Mouse (Mus musculus): Measurements from ENCODE around the gene Ddx54. TPM values are rescaled to one million over a fixed set of nuclear protein-coding genes. Genes with fewer than 3 reads are reported as not detected.
A peak's percentile ranks its signal among the peaks of the same experiment; 100 is the strongest.

The Ddx54 gene
- total and polyA plus RNA-seq, 2 experiments from 2014 or later = 31.9 to 37.3 TPM

DNA sequence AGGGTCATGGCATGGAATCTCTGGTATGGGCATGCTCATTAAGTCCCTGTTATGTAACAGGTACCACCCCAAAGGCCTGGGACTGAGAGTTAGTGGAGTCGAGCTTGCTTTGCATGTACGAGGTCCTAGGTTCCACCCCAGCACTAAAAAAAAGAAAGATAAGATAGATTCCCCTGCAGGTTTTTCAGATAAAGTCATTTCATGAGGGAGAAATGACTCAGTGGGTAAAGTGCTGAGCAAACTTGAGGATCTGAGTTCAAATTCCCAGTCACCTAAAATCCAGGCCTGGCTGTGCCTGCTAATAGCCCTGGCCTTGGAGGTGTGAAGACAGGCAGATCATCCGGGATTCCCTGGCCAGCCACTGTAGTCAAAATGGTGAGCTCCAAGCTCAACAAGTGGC is 59.3 kb downstream of the Ddx54 start:
- Histone ChIP-seq H3K9me3 (ENCODE audit: low read length) (no peaks in the 10 kb centered on the region), H3K36me3 (ENCODE audit: insufficient read depth, low read length) (no peaks in the 10 kb centered on the region), H3K9ac (replicated peaks; ENCODE audit: low read length) (no peak overlapping the region), H3K4me2 (ENCODE audit: low read depth, low read length) (no peak overlapping the region), H3K27me3 (ENCODE audit: insufficient read depth, low read length) (no peaks in the 10 kb centered on the region), H3K4me1 (ENCODE audit: insufficient read depth, low read length) (no peaks in the 10 kb centered on the region), H3K27ac (no peak overlapping the region), H3K4me3 (ENCODE audit: low read length) (no peak overlapping the region)
- WGBS = 87% methylated on average over 3 of the region's 3 CpGs
- no peak for DNase-seq (ENCODE audit: low spot score)
- TF ChIP-seq CTCF (IDR thresholded peaks at IDR 0.05; ENCODE audit: low read depth) = no peak
- ATAC-seq = no peak

DNA sequence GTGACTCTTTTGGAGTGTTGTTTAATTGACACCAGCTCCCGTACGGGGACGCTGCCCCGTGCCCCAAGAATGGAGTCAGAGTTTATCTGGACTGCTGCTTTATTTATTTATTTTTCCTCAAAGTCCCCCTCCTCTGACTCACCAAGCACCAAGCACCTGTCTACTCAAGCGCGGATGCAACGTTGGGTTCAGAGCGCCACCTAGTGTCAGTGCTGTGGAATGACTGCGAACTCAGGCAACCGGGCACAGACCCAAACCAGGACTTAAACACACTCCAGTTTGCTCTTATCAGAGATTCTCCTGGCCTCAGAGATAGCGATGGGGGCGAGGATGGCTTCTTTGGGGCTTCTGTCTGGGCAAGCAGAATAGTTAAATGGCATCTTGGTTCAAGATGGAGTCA is 61.1 kb downstream of the Ddx54 start:
- Histone ChIP-seq H3K9me3 (ENCODE audit: low read length) (no peaks in the 10 kb centered on the region), H3K4me3 (ENCODE audit: low read length) (no peak overlapping the region), H3K27ac (no peak overlapping the region), H3K4me1 (ENCODE audit: insufficient read depth, low read length) (no peaks in the 10 kb centered on the region), H3K9ac (replicated peaks; ENCODE audit: low read length) (no peak overlapping the region), H3K27me3 (ENCODE audit: insufficient read depth, low read length) (no peaks in the 10 kb centered on the region), H3K4me2 (ENCODE audit: low read depth, low read length) (no peak overlapping the region), H3K36me3 (ENCODE audit: insufficient read depth, low read length) (no peaks in the 10 kb centered on the region)
- ATAC-seq (no peak), DNase-seq (ENCODE audit: low spot score) (peak; percentile 88)
- WGBS = 11% methylated on average over 12 of the region's 12 CpGs
- TF ChIP-seq CTCF (IDR thresholded peaks at IDR 0.05; ENCODE audit: low read depth) = peak; percentile 96

- peaks cover 3% of the 10 kb centered on the region; the same call in 1 of the 2 replicates for H3K4me1 ChIP-seq (ENCODE audit: insufficient read depth, low read length)
- peak; percentile 68 for DNase-seq (ENCODE audit: low spot score)
- no peak overlapping the region for H3K4me3 ChIP-seq (ENCODE audit: low read length)
- peak; percentile 33; the same call in 1 of the 2 replicates for ATAC-seq
- 24% methylated on average over 21 of the region's 21 CpGs for WGBS
- no peaks in the 10 kb centered on the region for H3K36me3 ChIP-seq (ENCODE audit: insufficient read depth, low read length)
- H3K9me3 ChIP-seq (ENCODE audit: low read length) = no peaks in the 10 kb centered on the region
- TF ChIP-seq CTCF (IDR thresholded peaks at IDR 0.05; ENCODE audit: low read depth) = no peak
- no peak overlapping the region for H3K27ac ChIP-seq
- no peak overlapping the region for H3K9ac ChIP-seq (replicated peaks; ENCODE audit: low read length)
- H3K4me2 ChIP-seq (ENCODE audit: low read depth, low read length) = no peak overlapping the region
- no peaks in the 10 kb centered on the region for H3K27me3 ChIP-seq (ENCODE audit: insufficient read depth, low read length)
Observed at GRCm38 (mm10) chr5:120674229-120675145, 61.9 kb downstream of the Ddx54 start.

DNA sequence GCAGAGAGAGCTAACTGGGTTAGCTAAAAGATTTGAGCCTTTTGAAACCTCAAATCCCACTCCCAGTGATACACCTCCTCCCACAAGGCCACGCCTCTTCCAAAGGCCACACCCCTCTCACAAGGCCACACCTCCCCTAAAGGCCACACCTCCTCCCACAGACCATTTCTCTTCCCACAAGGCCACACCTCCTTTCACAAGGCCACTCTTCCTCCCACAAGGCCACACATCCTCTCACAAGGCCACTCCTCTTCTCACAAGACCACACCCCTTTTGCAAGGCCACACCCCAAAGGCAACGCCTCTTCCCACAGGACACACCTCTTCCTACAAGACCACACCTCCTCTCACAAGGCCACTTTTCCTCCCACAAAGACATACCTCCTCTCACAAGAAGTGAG is 65.0 kb downstream of the Ddx54 start:
- H3K4me1 ChIP-seq (ENCODE audit: insufficient read depth, low read length) = peaks cover 13% of the 10 kb centered on the region
- H3K36me3 ChIP-seq (ENCODE audit: insufficient read depth, low read length) = no peaks in the 10 kb centered on the region
- no peak overlapping the region for H3K9ac ChIP-seq (replicated peaks; ENCODE audit: low read length)
- no peaks in the 10 kb centered on the region for H3K27me3 ChIP-seq (ENCODE audit: insufficient read depth, low read length)
- H3K4me2 ChIP-seq (ENCODE audit: low read depth, low read length) = no peak overlapping the region
- H3K4me3 ChIP-seq (ENCODE audit: low read length) = no peak overlapping the region
- no peaks in the 10 kb centered on the region for H3K9me3 ChIP-seq (ENCODE audit: low read length)
- 0 out of 2 replicates have a peak, but pooled peaks have one; percentile 16 for ATAC-seq
- H3K27ac ChIP-seq = no peak overlapping the region
- 24% methylated on average over 2 of the region's 2 CpGs for WGBS
- peak; percentile 47 for DNase-seq (ENCODE audit: low spot score)
- TF ChIP-seq CTCF (IDR thresholded peaks at IDR 0.05; ENCODE audit: low read depth) = no peak

Other genes with a start within 250 kb of the Ddx54 start
- 26.2 and 31.0 TPM in 2 replicates for gene Lhx5, start 181.0 kb upstream of the Ddx54 start, total RNA-seq (2014; rRNA removed)
- gene Lhx5, start 181.0 kb upstream of the Ddx54 start, polyA plus RNA-seq (2015; fragmentation: Nextera tagmentation; extraction: Ambion mirVana) = 14.0 and 15.2 TPM in 2 replicates
- gene Sdsl, start 139.9 kb upstream of the Ddx54 start, total RNA-seq (2014; rRNA removed) = 4.6 and 6.0 TPM in 2 replicates
- 7.8 and 8.1 TPM in 2 replicates for gene Sdsl, start 139.9 kb upstream of the Ddx54 start, polyA plus RNA-seq (2015; fragmentation: Nextera tagmentation; extraction: Ambion mirVana)
- gene Sds, start 136.2 kb upstream of the Ddx54 start, total RNA-seq (2014; rRNA removed) = 0.50 TPM in 1 of 2 replicates, not detected in the other
- 0.20 and 0.59 TPM in 2 replicates for gene Sds, start 136.2 kb upstream of the Ddx54 start, polyA plus RNA-seq (2015; fragmentation: Nextera tagmentation; extraction: Ambion mirVana)
- gene Plbd2, start 109.1 kb upstream of the Ddx54 start, total RNA-seq (2014; rRNA removed) = 32.0 and 35.2 TPM in 2 replicates
- 49.9 and 53.9 TPM in 2 replicates for gene Plbd2, start 109.1 kb upstream of the Ddx54 start, polyA plus RNA-seq (2015; fragmentation: Nextera tagmentation; extraction: Ambion mirVana)
- gene Slc8b1, start 101.6 kb upstream of the Ddx54 start, total RNA-seq (2014; rRNA removed) = 3.7 and 4.0 TPM in 2 replicates
- 2.5 and 2.7 TPM in 2 replicates for gene Slc8b1, start 101.6 kb upstream of the Ddx54 start, polyA plus RNA-seq (2015; fragmentation: Nextera tagmentation; extraction: Ambion mirVana)
- gene Tpcn1, start 24.1 kb upstream of the Ddx54 start, total RNA-seq (2014; rRNA removed) = 24.5 and 30.7 TPM in 2 replicates
- gene Tpcn1, start 24.1 kb upstream of the Ddx54 start, polyA plus RNA-seq (2015; fragmentation: Nextera tagmentation; extraction: Ambion mirVana) = 15.4 and 16.1 TPM in 2 replicates
- gene Iqcd, start 23.7 kb upstream of the Ddx54 start, total RNA-seq (2014; rRNA removed) = 0.63 and 1.9 TPM in 2 replicates
- gene Iqcd, start 23.7 kb upstream of the Ddx54 start, polyA plus RNA-seq (2015; fragmentation: Nextera tagmentation; extraction: Ambion mirVana) = 1.8 and 2.0 TPM in 2 replicates
- gene Rita1, start 150 bp upstream of the Ddx54 start, total RNA-seq (2014; rRNA removed) = 38.0 and 38.6 TPM in 2 replicates
- 30.1 and 30.4 TPM in 2 replicates for gene Rita1, start 150 bp upstream of the Ddx54 start, polyA plus RNA-seq (2015; fragmentation: Nextera tagmentation; extraction: Ambion mirVana)
- gene Cfap73, start 21.5 kb downstream of the Ddx54 start, total RNA-seq (2014; rRNA removed) = 0.21 and 0.79 TPM in 2 replicates
- gene Cfap73, start 21.5 kb downstream of the Ddx54 start, polyA plus RNA-seq (2015; fragmentation: Nextera tagmentation; extraction: Ambion mirVana) = 0.26 and 0.86 TPM in 2 replicates
- gene Rasal1, start 36.1 kb downstream of the Ddx54 start, total RNA-seq (2014; rRNA removed) = 3.9 and 8.2 TPM in 2 replicates
- gene Rasal1, start 36.1 kb downstream of the Ddx54 start, polyA plus RNA-seq (2015; fragmentation: Nextera tagmentation; extraction: Ambion mirVana) = 3.2 and 4.7 TPM in 2 replicates
- 230 and 246 TPM in 2 replicates for gene Dtx1, start 99.2 kb downstream of the Ddx54 start, total RNA-seq (2014; rRNA removed)
- gene Dtx1, start 99.2 kb downstream of the Ddx54 start, polyA plus RNA-seq (2015; fragmentation: Nextera tagmentation; extraction: Ambion mirVana) = 51.4 and 52.9 TPM in 2 replicates
- gene Oas2, start 137.1 kb downstream of the Ddx54 start, total RNA-seq (2014; rRNA removed) = 0.43 and 1.3 TPM in 2 replicates
- gene Oas2, start 137.1 kb downstream of the Ddx54 start, polyA plus RNA-seq (2015; fragmentation: Nextera tagmentation; extraction: Ambion mirVana) = 0.24 and 0.45 TPM in 2 replicates
- 0.31 and 0.50 TPM in 2 replicates for gene Oas3, start 164.9 kb downstream of the Ddx54 start, total RNA-seq (2014; rRNA removed)
- 0.43 and 0.58 TPM in 2 replicates for gene Oas3, start 164.9 kb downstream of the Ddx54 start, polyA plus RNA-seq (2015; fragmentation: Nextera tagmentation; extraction: Ambion mirVana)
- gene Oas1e, start 182.8 kb downstream of the Ddx54 start, total RNA-seq (2014; rRNA removed) = 0.26 TPM in 1 of 2 replicates, not detected in the other
- 0.42 and 0.90 TPM in 2 replicates for gene Oas1e, start 182.8 kb downstream of the Ddx54 start, polyA plus RNA-seq (2015; fragmentation: Nextera tagmentation; extraction: Ambion mirVana)
- gene Oas1c, start 199.8 kb downstream of the Ddx54 start, total RNA-seq (2014; rRNA removed) = 0.58 and 1.2 TPM in 2 replicates
- gene Oas1c, start 199.8 kb downstream of the Ddx54 start, polyA plus RNA-seq (2015; fragmentation: Nextera tagmentation; extraction: Ambion mirVana) = 0.61 and 0.64 TPM in 2 replicates
- not detected in 2 replicates for gene Oas1f, start 234.6 kb downstream of the Ddx54 start, total RNA-seq (2014; rRNA removed)
- gene Oas1f, start 234.6 kb downstream of the Ddx54 start, polyA plus RNA-seq (2015; fragmentation: Nextera tagmentation; extraction: Ambion mirVana) = not detected in 2 replicates
- not detected in 2 replicates for gene Oas1h, start 248.7 kb downstream of the Ddx54 start, total RNA-seq (2014; rRNA removed)
- not detected in 2 replicates for gene Oas1h, start 248.7 kb downstream of the Ddx54 start, polyA plus RNA-seq (2015; fragmentation: Nextera tagmentation; extraction: Ambion mirVana)

Measured in hindbrain, postnatal 0 days (tissue).